Mouse (Mus musculus) hindbrain, embryonic 12.5 days (tissue): Measurements from ENCODE around the gene Magea3. TPM values are rescaled to one million over a fixed set of nuclear protein-coding genes. Genes with fewer than 3 reads are reported as not detected.
"Not testable (repeated sequence)": the region's sequence is repeated elsewhere in the genome, so short reads cannot be mapped to it uniquely, and the experiment has no call there.

ENCODE experiments used
- ATAC-seq: fragments of 200-750 bp; cut with Nextera tagmentation; 2 replicates; pipeline ENCODE4 v1.8.0; 2017; ENCODE audit warnings: moderate TSS enrichment; ENCODE audit not compliant: low FRiP score
- H3K27ac ChIP-seq: fragments of 300-500 bp; sonication (generic); 2 replicates; pipeline ENCODE4 v1.5.1; 2016; ENCODE audit warnings: mild to moderate bottlenecking
- H3K27me3 ChIP-seq: fragments of 300-500 bp; sonication (generic); 2 replicates; pipeline ENCODE4 v1.6.1; 2016; ENCODE audit warnings: mild to moderate bottlenecking
- H3K36me3 ChIP-seq: fragments of 300-500 bp; sonication (generic); 2 replicates; pipeline ENCODE4 v1.6.1; 2016; ENCODE audit warnings: mild to moderate bottlenecking
- H3K4me1 ChIP-seq: fragments of 300-500 bp; sonication (generic); 2 replicates; pipeline ENCODE4 v1.6.1; 2016
- H3K4me2 ChIP-seq: fragments of 300-500 bp; sonication (generic); replicated peaks from 2 replicates; pipeline ENCODE4 v1.6.1; 2016; ENCODE audit warnings: mild to moderate bottlenecking
- H3K4me3 ChIP-seq: fragments of 300-500 bp; sonication (generic); 2 replicates; pipeline ENCODE4 v1.5.1; 2016; ENCODE audit warnings: mild to moderate bottlenecking
- H3K9ac ChIP-seq: fragments of 300-500 bp; sonication (generic); 2 replicates; pipeline ENCODE4 v1.6.1; 2016; ENCODE audit warnings: mild to moderate bottlenecking, moderate library complexity
- H3K9me3 ChIP-seq: fragments of 300-500 bp; sonication (generic); replicated peaks from 2 replicates; pipeline ENCODE4 v1.6.1; 2016; ENCODE audit warnings: mild to moderate bottlenecking
- WGBS: fragments of 180-500 bp; shearing (Covaris S2); methylation state at CpG from one replicate; pipeline ENCODE4 v1.1.7; 2016; 5-methylcytosine and 5-hydroxymethylcytosine counted together
- polyA plus RNA-seq: library from polyadenylated mRNA; unstranded; fragments of >200 nt; fragmentation: Nextera tagmentation; extraction: Ambion mirVana; gene quantifications from 2 replicates; pipeline ENCODE4 v1.2.1, GENCODE M21; 2016

The Magea3 gene
- not detected in 2 replicates for polyA plus RNA-seq

DNA sequence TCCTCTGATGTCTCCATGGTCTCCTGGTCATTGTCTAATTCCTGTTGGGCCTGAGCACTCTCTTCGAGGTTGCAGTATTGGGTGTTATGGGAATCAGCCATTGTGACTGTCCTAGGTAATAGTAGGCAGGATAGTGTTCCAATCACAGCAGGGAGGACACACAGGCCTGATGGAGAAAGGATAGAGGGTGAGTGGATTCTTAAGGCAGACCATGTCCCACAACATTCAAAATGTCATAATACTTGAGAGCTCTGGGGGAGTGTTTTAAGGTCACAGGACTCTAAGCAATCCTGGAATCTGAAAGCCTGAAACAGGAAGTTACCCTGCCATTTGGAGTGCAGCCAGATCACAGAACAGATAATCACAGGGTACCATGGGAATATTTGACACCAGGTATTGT, at the start of gene Magea3:
Magea3 (minus strand) TSS at position 101 of the 400 bp plus-strand sequence.
- ATAC-seq, H3K9ac ChIP-seq, H3K36me3 ChIP-seq, H3K4me1 ChIP-seq, H3K4me3 ChIP-seq, H3K27me3 ChIP-seq, H3K9me3 ChIP-seq, H3K4me2 ChIP-seq, H3K27ac ChIP-seq: not testable (repeated sequence)
- WGBS: 55% methylated on average over 1 of the region's 1 CpGs

- not testable (repeated sequence) for H3K27me3 ChIP-seq, H3K9me3 ChIP-seq, ATAC-seq, H3K4me2 ChIP-seq, H3K4me1 ChIP-seq, H3K4me3 ChIP-seq, H3K27ac ChIP-seq, H3K36me3 ChIP-seq, H3K9ac ChIP-seq
- 88% methylated on average over 11 of the region's 11 CpGs for WGBS
Observed at GRCm38 (mm10) chrX:154995750-154996149, 46.4 kb upstream of the Magea3 start, which contains the start of gene Magea8. TSS of gene Magea8 (minus strand) at chrX:154995850.

DNA sequence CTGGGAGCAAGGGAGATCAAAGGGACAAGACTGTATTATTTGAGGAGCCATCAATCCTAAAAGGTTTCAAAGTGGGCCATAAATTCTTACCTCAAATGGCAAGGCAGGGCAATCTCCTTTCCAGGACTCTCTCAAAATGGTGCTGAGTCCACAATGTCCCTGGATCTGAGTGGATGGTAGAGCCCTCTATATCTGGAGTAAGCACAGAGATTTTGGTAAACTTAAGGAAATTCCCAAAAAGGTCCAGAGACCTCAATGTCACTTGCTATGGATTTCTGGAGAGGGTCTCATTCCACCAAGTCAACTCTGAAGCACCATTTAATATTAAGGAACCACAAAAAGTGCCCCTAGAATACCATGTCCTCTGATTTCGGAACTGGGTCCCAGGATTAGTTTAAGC, 13.4 kb downstream of the Magea3 start, which contains the start of gene Magea6:
Magea6 (minus strand) TSS at position 101 of the 400 bp plus-strand sequence.
- not testable (repeated sequence) for H3K9ac ChIP-seq, ATAC-seq, H3K4me1 ChIP-seq, H3K36me3 ChIP-seq, H3K4me2 ChIP-seq, H3K27me3 ChIP-seq, H3K9me3 ChIP-seq, H3K4me3 ChIP-seq, H3K27ac ChIP-seq
- WGBS: 55% methylated on average over 1 of the region's 1 CpGs

Other genes starting within 250 kb of the Magea3 start
- gene Cldn34b1, start 59.2 kb downstream of the Magea3 start, polyA plus RNA-seq: not detected in 2 replicates
- gene Magea6, start 13.5 kb downstream of the Magea3 start, polyA plus RNA-seq: not detected in 2 replicates
- gene Magea8, start 46.3 kb upstream of the Magea3 start, polyA plus RNA-seq: not detected in 2 replicates
- gene Magea5, start 113.6 kb upstream of the Magea3 start, polyA plus RNA-seq: not detected in 2 replicates
- gene Magea1, start 140.3 kb upstream of the Magea3 start, polyA plus RNA-seq: not detected in 2 replicates
- not detected in 2 replicates for gene Magea2, start 144.2 kb upstream of the Magea3 start, polyA plus RNA-seq
- not detected in 2 replicates for gene Cldn34b2, start 178.9 kb upstream of the Magea3 start, polyA plus RNA-seq